Mouse (Mus musculus) kidney, adult 2 months (tissue): Measurements from ENCODE around the gene 3110001I22Rik. TPM values are rescaled to one million over a fixed set of nuclear protein-coding genes. Genes with fewer than 3 reads are reported as not detected.

Experiments
- DNase-seq: peaks from one replicate; pipeline ENCODE4 v3.0.0; 2021
- H3K27ac ChIP-seq: fragments of 200-500 bp; 2 replicates; pipeline ENCODE4 v1.5.1; 2012; ENCODE audit warnings: low read depth, low read length, control low read depth, inconsistent platforms; ENCODE audit not compliant: insufficient read depth
- H3K27me3 ChIP-seq: fragments of 200-500 bp; replicated peaks from 2 replicates; pipeline ENCODE4 v1.6.1; 2012; ENCODE audit warnings: mild to moderate bottlenecking, moderate library complexity, low read length, inconsistent platforms; ENCODE audit not compliant: control insufficient read depth, insufficient read depth
- H3K36me3 ChIP-seq: fragments of 200-500 bp; 2 replicates; pipeline ENCODE4 v1.6.1; 2012; ENCODE audit warnings: mild to moderate bottlenecking, moderate library complexity, low read length, inconsistent platforms; ENCODE audit not compliant: control insufficient read depth, insufficient read depth
- H3K4me1 ChIP-seq: fragments of 200-500 bp; 2 replicates; pipeline ENCODE4 v1.6.1; 2011; ENCODE audit warnings: low read length; ENCODE audit not compliant: control insufficient read depth, insufficient read depth
- H3K4me3 ChIP-seq: fragments of 200-500 bp; 2 replicates; pipeline ENCODE4 v1.5.1; 2011; ENCODE audit warnings: mild to moderate bottlenecking, low read depth, low read length, control low read depth; ENCODE audit not compliant: insufficient read depth
- CTCF ChIP-seq: fragments of 200-500 bp; conservative IDR thresholded peaks from 2 replicates; pipeline ENCODE4 v1.5.1; 2011; ENCODE audit warnings: low read depth, mild to moderate bottlenecking, control low read depth, low read length, moderate library complexity, mixed read lengths; ENCODE audit not compliant: insufficient read depth, insufficient read length
- POLR2A ChIP-seq: fragments of 200-500 bp; IDR thresholded peaks from one replicate; pipeline ENCODE4 v1.6.1; 2011; ENCODE audit warnings: low read depth, low read length, control low read depth
- WGBS: fragments of 180-500 bp; shearing (Covaris S2); methylation state at CpG from one replicate; pipeline ENCODE4 v1.1.7; 2018; 5-methylcytosine and 5-hydroxymethylcytosine counted together
- polyA plus RNA-seq: library from polyadenylated mRNA; depleted of rRNA; stranded (reverse); fragments of >200 nt; gene quantifications from 2 replicates; pipeline ENCODE4 v1.2.3, GENCODE M21; 2012

Gene 3110001I22Rik
- polyA plus RNA-seq, 1 experiment, result 0.92 TPM

- 58% methylated on average over 5 of the region's 5 CpGs for WGBS
- H3K27ac ChIP-seq, result no peak overlapping the region
- no peaks in the 10 kb centered on the region for H3K27me3 ChIP-seq
- H3K4me1 ChIP-seq, result peaks cover 2% of the 10 kb centered on the region; the same call in 1 of the 2 replicates
- no peak overlapping the region for H3K4me3 ChIP-seq
- 0 out of 2 replicates have a peak, but pooled peaks cover 1% of the 10 kb centered on the region for H3K36me3 ChIP-seq
- DNase-seq, result peak; percentile 8
- TF ChIP-seq CTCF (no peak), POLR2A (no peak)
Measured at GRCm38 (mm10) chr16:13673114-13673513, 1.4 kb downstream of the 3110001I22Rik start.

DNA sequence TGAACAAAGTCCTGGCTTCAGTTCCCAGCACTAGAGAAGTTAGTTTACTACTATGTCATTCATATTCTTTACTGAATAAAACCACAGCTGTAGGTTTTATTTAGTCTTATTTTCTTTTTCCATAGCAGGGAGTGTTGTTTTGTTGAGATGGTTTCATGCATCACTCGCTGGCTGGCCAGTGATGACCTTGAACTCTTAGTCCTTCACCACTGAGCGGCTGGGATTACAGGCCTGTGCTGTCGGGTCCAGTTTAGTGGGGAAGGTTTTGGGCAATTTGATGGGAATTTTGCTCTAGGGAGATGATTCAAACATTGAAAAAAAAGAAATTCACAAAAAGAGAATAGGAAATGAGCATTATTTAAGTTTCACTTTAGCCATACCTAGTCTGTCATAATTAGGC, 2.8 kb downstream of the 3110001I22Rik start:
- TF ChIP-seq POLR2A, result no peak
- TF ChIP-seq CTCF, result no peak
- Histone ChIP-seq H3K4me3 (no peak overlapping the region), H3K27ac (no peak overlapping the region), H3K4me1 (peaks cover 5% of the 10 kb centered on the region; the same call in 1 of the 2 replicates), H3K27me3 (no peaks in the 10 kb centered on the region), H3K36me3 (0 out of 2 replicates have a peak, but pooled peaks cover 1% of the 10 kb centered on the region)
- no peak for DNase-seq
- 55% methylated on average over 3 of the region's 3 CpGs for WGBS

- TF ChIP-seq POLR2A (no peak), CTCF (no peak)
- Histone ChIP-seq H3K4me3 (no peak overlapping the region), H3K4me1 (peaks cover 3% of the 10 kb centered on the region; the same call in 1 of the 2 replicates), H3K27ac (no peak overlapping the region; the same call in 1 of the 2 replicates), H3K27me3 (no peaks in the 10 kb centered on the region), H3K36me3 (0 out of 2 replicates have a peak, but pooled peaks cover 1% of the 10 kb centered on the region)
- peak; percentile 17 for DNase-seq
- 71% methylated on average over 3 of the region's 3 CpGs for WGBS
Measured at GRCm38 (mm10) chr16:13678601-13679319, 7.0 kb downstream of the 3110001I22Rik start.

GRCm38 (mm10) chr16:13698998-13699397, 27.3 kb downstream of the 3110001I22Rik start:
- WGBS, result 89% methylated on average over 7 of the region's 7 CpGs
- H3K27ac ChIP-seq, result no peak overlapping the region
- H3K27me3 ChIP-seq, result no peaks in the 10 kb centered on the region
- TF ChIP-seq CTCF, result peak; percentile 46
- TF ChIP-seq POLR2A, result no peak
- H3K36me3 ChIP-seq, result peaks cover 10% of the 10 kb centered on the region
- H3K4me1 ChIP-seq, result no peaks in the 10 kb centered on the region
- DNase-seq, result no peak
- no peak overlapping the region for H3K4me3 ChIP-seq

DNA sequence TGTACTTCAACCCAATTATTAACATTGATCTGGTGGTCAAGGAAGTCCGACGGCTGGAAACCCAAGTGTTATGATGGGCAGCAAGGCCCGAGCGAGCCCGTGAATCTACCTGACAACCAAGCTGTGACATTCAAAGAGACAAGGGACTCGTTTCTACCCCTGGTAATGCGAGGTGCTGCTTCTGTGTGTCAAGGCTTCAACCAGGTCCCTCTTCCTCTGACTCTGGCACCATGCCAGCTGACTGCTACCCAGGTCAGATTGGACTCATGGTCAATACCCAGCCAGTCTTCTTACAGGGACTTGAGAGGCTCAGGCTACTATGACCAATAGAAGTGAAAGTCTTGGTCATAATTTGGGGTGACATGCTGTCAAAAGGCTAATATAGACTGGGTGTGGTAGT, 30.5 kb downstream of the 3110001I22Rik start:
- 97% methylated on average over 7 of the region's 7 CpGs for WGBS
- H3K36me3 ChIP-seq, result peaks cover 10% of the 10 kb centered on the region
- TF ChIP-seq POLR2A (no peak), CTCF (no peak)

DNA sequence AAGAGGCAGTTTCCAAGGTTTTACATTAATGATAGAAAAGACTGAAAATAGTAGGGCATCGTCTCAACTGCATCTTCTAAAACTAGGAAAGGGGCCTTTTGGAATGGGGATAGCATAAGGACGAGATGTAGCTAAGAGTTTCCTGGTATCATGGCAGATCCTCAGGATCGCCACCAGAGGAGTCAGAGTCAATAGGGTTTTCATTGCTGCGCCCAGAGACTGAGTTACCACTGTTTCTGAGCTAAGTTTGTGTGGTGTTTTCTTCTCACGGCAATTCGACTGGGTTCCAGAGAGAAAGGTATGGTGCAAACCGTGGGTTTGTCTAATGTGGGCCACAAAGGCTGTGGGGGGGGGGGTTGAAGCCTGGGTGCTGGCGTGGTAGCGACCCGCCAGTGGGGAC, 32.9 kb downstream of the 3110001I22Rik start:
- Histone ChIP-seq H3K36me3 (peaks cover 6% of the 10 kb centered on the region), H3K4me1 (no peaks in the 10 kb centered on the region), H3K27me3 (no peaks in the 10 kb centered on the region), H3K4me3 (no peak overlapping the region), H3K27ac (no peak overlapping the region)
- TF ChIP-seq CTCF, result no peak
- TF ChIP-seq POLR2A, result no peak
- 96% methylated on average over 10 of the region's 10 CpGs for WGBS
- no peak for DNase-seq

More for the DNA sequence above, 30.5 kb downstream of the 3110001I22Rik start:
- DNase-seq, result peak; percentile 13
- no peaks in the 10 kb centered on the region for H3K27me3 ChIP-seq
- no peak overlapping the region for H3K4me3 ChIP-seq
- no peaks in the 10 kb centered on the region for H3K4me1 ChIP-seq
- no peak overlapping the region for H3K27ac ChIP-seq

DNA sequence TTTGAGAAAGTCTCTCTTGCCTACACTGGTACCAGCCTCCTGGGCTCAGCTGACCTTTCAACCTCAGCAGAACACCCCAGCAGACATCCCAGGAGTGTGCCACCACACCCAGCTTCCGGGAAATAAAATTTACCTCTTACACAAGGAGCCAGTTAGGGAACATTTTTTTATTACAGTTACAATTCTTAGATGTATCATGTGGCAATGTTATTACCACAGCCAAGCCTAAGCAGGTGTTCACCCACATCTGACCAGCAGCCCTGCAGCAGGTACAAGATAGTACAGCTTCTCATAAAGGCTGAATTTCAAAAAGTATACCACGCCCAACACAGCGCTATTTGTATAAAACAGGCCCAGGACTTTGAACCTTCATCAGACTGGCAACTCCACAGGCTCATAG, 43.2 kb downstream of the 3110001I22Rik start:
- Histone ChIP-seq H3K36me3 (no peaks in the 10 kb centered on the region), H3K4me1 (no peaks in the 10 kb centered on the region), H3K4me3 (no peak overlapping the region), H3K27me3 (no peaks in the 10 kb centered on the region), H3K27ac (no peak overlapping the region)
- DNase-seq, result peak; percentile 20
- WGBS, result 67% methylated on average over 3 of the region's 3 CpGs
- TF ChIP-seq POLR2A (no peak), CTCF (no peak)
